Mouse (Mus musculus) heart, embryonic 15.5 days (tissue): ENCODE results near the gene Nkrf. TPM values are rescaled to one million over a fixed set of nuclear protein-coding genes. Genes with fewer than 3 reads are reported as not detected.

Experiments used
- ATAC-seq: fragments of 200-750 bp; cut with Nextera tagmentation; replicated peaks from 2 replicates; pipeline ENCODE4 v1.8.0; 2017; ENCODE audit warnings: low read depth, moderate TSS enrichment; ENCODE audit not compliant: insufficient number of reproducible peaks, insufficient read depth, low FRiP score
- H3K27ac ChIP-seq: fragments of 300-500 bp; sonication (generic); 2 replicates; pipeline ENCODE4 v1.5.1; 2015; ENCODE audit warnings: mild to moderate bottlenecking, inconsistent platforms
- H3K27me3 ChIP-seq: fragments of 300-500 bp; sonication (generic); 2 replicates; pipeline ENCODE4 v1.6.1; 2015; ENCODE audit warnings: inconsistent platforms
- H3K36me3 ChIP-seq: fragments of 300-500 bp; sonication (generic); 2 replicates; pipeline ENCODE4 v1.6.1; 2015; ENCODE audit warnings: mild to moderate bottlenecking, inconsistent platforms
- H3K4me1 ChIP-seq: fragments of 300-500 bp; sonication (generic); replicated peaks from 2 replicates; pipeline ENCODE4 v1.6.1; 2015; ENCODE audit warnings: inconsistent platforms
- H3K4me2 ChIP-seq: fragments of 300-500 bp; sonication (generic); 2 replicates; pipeline ENCODE4 v1.6.1; 2015; ENCODE audit warnings: inconsistent platforms, mild to moderate bottlenecking, moderate library complexity
- H3K4me3 ChIP-seq: fragments of 300-500 bp; sonication (generic); 2 replicates; pipeline ENCODE4 v1.5.1; 2015; ENCODE audit warnings: mild to moderate bottlenecking, inconsistent platforms
- H3K9ac ChIP-seq: fragments of 300-500 bp; sonication (generic); 2 replicates; pipeline ENCODE4 v1.6.1; 2015; ENCODE audit warnings: mild to moderate bottlenecking, inconsistent platforms
- H3K9me3 ChIP-seq: fragments of 300-500 bp; sonication (generic); replicated peaks from 2 replicates; pipeline ENCODE4 v1.6.1; 2016; ENCODE audit warnings: inconsistent platforms
- WGBS: fragments of 180-500 bp; shearing (Covaris S2); methylation state at CpG from one replicate; pipeline ENCODE4 v1.1.7; 2015; ENCODE audit warnings: mixed read lengths; 5-methylcytosine and 5-hydroxymethylcytosine counted together
- polyA plus RNA-seq: library from polyadenylated mRNA; unstranded; fragments of >200 nt; fragmentation: Nextera tagmentation; extraction: Ambion mirVana; gene quantifications from 2 replicates; pipeline ENCODE4 v1.2.1, GENCODE M21; 2015

Nkrf gene
- polyA plus RNA-seq, result 0.55 and 0.60 TPM in 2 replicates

GRCm38 (mm10) chrX:36902321-36903114 is at the start of gene Nkrf:
TSS of gene Nkrf (minus strand) at chrX:36902899.
- Histone ChIP-seq H3K9me3 (no peaks in the 10 kb centered on the region), H3K9ac (peak within 1 kb of the TSS; percentile 59), H3K27me3 (no peaks in the 10 kb centered on the region), H3K36me3 (no peaks in the 10 kb centered on the region), H3K4me1 (no peaks in the 10 kb centered on the region), H3K27ac (peak within 1 kb of the TSS; percentile 74), H3K4me3 (peak within 1 kb of the TSS; percentile 62), H3K4me2 (peak within 1 kb of the TSS; percentile 78)
- peak; percentile 60 for ATAC-seq
- 15% methylated on average over 46 of the region's 47 CpGs for WGBS

- Histone ChIP-seq H3K4me1 (peaks cover 5% of the 10 kb centered on the region; the same call in 1 of the 2 replicates), H3K27ac (no peak overlapping the region), H3K27me3 (no peaks in the 10 kb centered on the region), H3K9ac (no peak overlapping the region), H3K4me3 (no peak overlapping the region), H3K36me3 (peaks cover 10% of the 10 kb centered on the region), H3K4me2 (no peak overlapping the region), H3K9me3 (no peaks in the 10 kb centered on the region)
- no peak for ATAC-seq
- 66% methylated on average over 3 of the region's 3 CpGs for WGBS
Observed at GRCm38 (mm10) chrX:36941106-36941505, 38.4 kb upstream of the Nkrf start.

GRCm38 (mm10) chrX:36939806-36940413 is 37.2 kb upstream of the Nkrf start:
- Histone ChIP-seq H3K4me3 (no peak overlapping the region), H3K4me2 (no peak overlapping the region), H3K4me1 (peaks cover 5% of the 10 kb centered on the region; the same call in 1 of the 2 replicates), H3K27ac (no peak overlapping the region), H3K9ac (no peak overlapping the region), H3K36me3 (peaks cover 10% of the 10 kb centered on the region), H3K27me3 (no peaks in the 10 kb centered on the region), H3K9me3 (no peaks in the 10 kb centered on the region)
- 50% methylated on average over 4 of the region's 4 CpGs for WGBS
- ATAC-seq, result peak; percentile 80

- Histone ChIP-seq H3K4me1 (peaks cover 9% of the 10 kb centered on the region), H3K27me3 (no peaks in the 10 kb centered on the region), H3K36me3 (no peaks in the 10 kb centered on the region), H3K9me3 (no peaks in the 10 kb centered on the region), H3K27ac (no peak overlapping the region), H3K4me2 (no peak overlapping the region), H3K4me3 (no peak overlapping the region), H3K9ac (no peak overlapping the region)
- 57% methylated on average over 7 of the region's 7 CpGs for WGBS
- no peak for ATAC-seq
Observed at GRCm38 (mm10) chrX:36935326-36935966, 32.7 kb upstream of the Nkrf start.

GRCm38 (mm10) chrX:36930574-36930973 is 27.9 kb upstream of the Nkrf start:
- 42% methylated on average over 1 of the region's 1 CpGs for WGBS
- no peak overlapping the region for H3K9ac ChIP-seq

GRCm38 (mm10) chrX:36929694-36930093 is 27.0 kb upstream of the Nkrf start:
- H3K4me3 ChIP-seq, result no peak overlapping the region
- no peak for ATAC-seq
- no peak overlapping the region for H3K9ac ChIP-seq
- 59% methylated on average over 4 of the region's 4 CpGs for WGBS
- H3K4me2 ChIP-seq, result no peak overlapping the region
- H3K4me1 ChIP-seq, result peaks cover 9% of the 10 kb centered on the region
- 0 out of 2 replicates have a peak, but pooled peaks cover 2% of the 10 kb centered on the region for H3K36me3 ChIP-seq
- no peaks in the 10 kb centered on the region for H3K9me3 ChIP-seq
- H3K27ac ChIP-seq, result no peak overlapping the region
- H3K27me3 ChIP-seq, result no peaks in the 10 kb centered on the region

More at GRCm38 (mm10) chrX:36930574-36930973, 27.9 kb upstream of the Nkrf start:
- ATAC-seq, result no peak
- Histone ChIP-seq H3K36me3 (0 out of 2 replicates have a peak, but pooled peaks cover 2% of the 10 kb centered on the region), H3K27ac (no peak overlapping the region), H3K4me2 (no peak overlapping the region), H3K4me3 (no peak overlapping the region), H3K27me3 (no peaks in the 10 kb centered on the region), H3K4me1 (peaks cover 9% of the 10 kb centered on the region), H3K9me3 (no peaks in the 10 kb centered on the region)

GRCm38 (mm10) chrX:36928791-36929190 is 26.1 kb upstream of the Nkrf start:
- Histone ChIP-seq H3K27ac (no peak overlapping the region), H3K36me3 (0 out of 2 replicates have a peak, but pooled peaks cover 2% of the 10 kb centered on the region), H3K4me2 (no peak overlapping the region), H3K4me3 (no peak overlapping the region), H3K9ac (no peak overlapping the region), H3K4me1 (peaks cover 6% of the 10 kb centered on the region; the same call in 1 of the 2 replicates), H3K9me3 (no peaks in the 10 kb centered on the region), H3K27me3 (no peaks in the 10 kb centered on the region)
- 35% methylated on average over 4 of the region's 4 CpGs for WGBS
- no peak for ATAC-seq

GRCm38 (mm10) chrX:36921346-36921745 is 18.6 kb upstream of the Nkrf start:
- Histone ChIP-seq H3K4me1 (no peaks in the 10 kb centered on the region), H3K27ac (no peak overlapping the region), H3K9ac (no peak overlapping the region), H3K4me3 (no peak overlapping the region), H3K4me2 (no peak overlapping the region), H3K36me3 (peaks cover 3% of the 10 kb centered on the region; the same call in 1 of the 2 replicates), H3K27me3 (no peaks in the 10 kb centered on the region), H3K9me3 (no peaks in the 10 kb centered on the region)
- whole genome bisulfite sequencing, result 81% methylated on average over 4 of the region's 4 CpGs
- no peak for ATAC-seq

- Histone ChIP-seq H3K9ac (no peak overlapping the region), H3K4me1 (no peaks in the 10 kb centered on the region), H3K4me3 (no peak overlapping the region), H3K27ac (no peak overlapping the region), H3K9me3 (no peaks in the 10 kb centered on the region), H3K4me2 (no peak overlapping the region), H3K27me3 (no peaks in the 10 kb centered on the region), H3K36me3 (peaks cover 3% of the 10 kb centered on the region; the same call in 1 of the 2 replicates)
- ATAC-seq, result no peak
- 64% methylated on average over 1 of the region's 1 CpGs for WGBS
Observed at GRCm38 (mm10) chrX:36917749-36918148, 15.1 kb upstream of the Nkrf start.

GRCm38 (mm10) chrX:36911343-36911742 is 8.6 kb upstream of the Nkrf start:
- 44% methylated on average over 12 of the region's 12 CpGs for WGBS
- Histone ChIP-seq H3K9ac (no peak overlapping the region), H3K27ac (no peak overlapping the region), H3K4me3 (no peak overlapping the region), H3K4me2 (no peak overlapping the region), H3K9me3 (no peaks in the 10 kb centered on the region), H3K36me3 (no peaks in the 10 kb centered on the region), H3K27me3 (no peaks in the 10 kb centered on the region), H3K4me1 (no peaks in the 10 kb centered on the region)
- ATAC-seq, result no peak

GRCm38 (mm10) chrX:36906539-36906938 is 3.8 kb upstream of the Nkrf start:
- no peak for ATAC-seq

More at GRCm38 (mm10) chrX:36906539-36906938, 3.8 kb upstream of the Nkrf start:
- Histone ChIP-seq H3K4me3 (no peak overlapping the region), H3K27me3 (no peaks in the 10 kb centered on the region), H3K36me3 (no peaks in the 10 kb centered on the region), H3K9me3 (no peaks in the 10 kb centered on the region), H3K27ac (no peak overlapping the region), H3K4me1 (no peaks in the 10 kb centered on the region), H3K4me2 (no peak overlapping the region), H3K9ac (no peak overlapping the region)
- WGBS, result 29% methylated on average over 5 of the region's 5 CpGs
